Mouse (Mus musculus) T-cell, adult 2 months (primary cell): ENCODE results near the gene Gls2.

Experiments
- DNase-seq: peaks from one replicate; pipeline ENCODE4 v3.0.0; 2022; ENCODE audit warnings: low spot score

Gene Gls2

DNA sequence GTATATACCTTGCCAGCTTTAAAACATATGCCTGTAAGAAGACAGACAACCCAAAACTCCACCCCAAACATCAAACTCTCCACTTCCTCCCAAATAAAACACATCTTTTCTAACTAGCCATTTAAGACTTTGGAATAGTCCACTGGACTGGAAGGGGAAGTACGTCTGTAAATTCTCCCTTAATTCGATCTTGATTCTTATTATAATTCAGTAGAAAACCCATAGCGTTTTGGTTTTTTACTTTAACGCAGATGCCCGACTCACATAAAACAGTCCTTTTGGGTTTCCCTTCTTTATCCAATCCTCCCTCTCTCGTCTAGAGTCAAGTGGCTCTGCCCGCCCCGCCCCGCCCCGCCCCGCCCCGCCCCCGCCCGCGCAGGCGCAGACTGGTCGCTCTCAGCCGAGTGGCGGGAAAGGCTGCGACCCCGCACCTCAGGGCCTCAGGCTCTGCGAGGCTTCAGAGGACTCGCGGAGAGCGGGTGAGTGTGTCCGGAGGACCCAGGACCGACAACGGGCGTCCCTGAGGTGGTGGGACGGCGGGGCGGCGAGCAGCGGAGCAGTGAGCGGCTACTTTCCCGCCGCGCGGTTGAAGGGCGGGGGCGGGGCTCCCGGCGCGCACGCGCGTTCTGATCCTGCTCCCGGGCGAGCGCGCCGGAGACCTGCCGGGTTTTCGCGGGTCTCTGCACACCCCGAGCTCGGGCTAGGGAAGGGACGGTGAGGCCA, 37.6 kb downstream of the Gls2 start, which contains the start of gene Timeless:
Gene Timeless (plus strand): TSS at position 369 of the 723 bp plus-strand sequence.
- DNase-seq, result peak; percentile 86

DNA sequence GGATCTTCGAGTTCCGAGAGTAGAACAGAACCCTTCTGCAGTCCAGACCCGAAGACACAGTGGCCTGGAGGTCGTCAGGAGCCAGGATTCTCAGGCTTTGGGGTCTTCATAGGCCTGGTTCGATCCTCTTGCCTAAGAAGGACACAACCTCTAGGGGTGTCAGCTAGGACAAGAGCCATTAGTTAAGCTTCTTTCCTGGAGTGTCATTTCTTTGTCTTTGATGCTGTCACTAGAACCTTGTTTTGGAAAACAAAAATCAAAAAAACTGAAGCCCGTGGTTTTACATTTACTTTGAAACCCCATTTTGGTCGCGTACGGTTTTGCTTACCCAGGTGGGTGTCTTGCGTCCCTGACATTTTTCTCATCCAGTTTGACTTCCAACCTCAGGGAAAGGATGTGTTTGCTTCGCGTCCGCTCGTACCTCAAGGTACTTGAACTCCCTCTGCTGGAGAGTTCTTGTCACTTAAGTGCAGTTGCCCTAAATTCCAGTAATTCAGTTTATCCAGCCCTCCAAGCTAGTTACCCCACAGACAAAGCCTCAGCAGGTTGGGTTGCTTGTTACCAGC, 38.2 kb downstream of the Gls2 start:
- DNase-seq, result peak; percentile 68

DNA sequence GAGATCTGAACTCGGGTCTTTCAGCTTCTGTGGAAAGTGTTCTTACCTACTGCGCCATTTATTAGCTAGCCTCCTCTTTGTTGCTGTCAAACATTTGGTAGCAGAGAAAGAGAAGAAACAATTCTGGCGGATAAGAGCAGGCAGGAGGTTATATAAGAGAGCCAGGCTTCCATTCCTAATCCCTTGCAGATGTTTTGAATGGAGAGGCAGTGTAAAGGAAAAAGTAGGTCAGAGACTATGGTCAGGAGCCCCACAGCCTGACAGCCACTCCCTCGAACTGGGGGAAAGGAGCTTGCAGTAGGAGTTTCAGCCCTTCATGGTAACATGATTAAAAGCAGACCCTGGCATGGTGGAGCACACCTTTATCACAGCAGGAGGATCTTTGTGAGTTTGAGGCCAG, 42.1 kb downstream of the Gls2 start:
- DNase-seq, result no peak

DNA sequence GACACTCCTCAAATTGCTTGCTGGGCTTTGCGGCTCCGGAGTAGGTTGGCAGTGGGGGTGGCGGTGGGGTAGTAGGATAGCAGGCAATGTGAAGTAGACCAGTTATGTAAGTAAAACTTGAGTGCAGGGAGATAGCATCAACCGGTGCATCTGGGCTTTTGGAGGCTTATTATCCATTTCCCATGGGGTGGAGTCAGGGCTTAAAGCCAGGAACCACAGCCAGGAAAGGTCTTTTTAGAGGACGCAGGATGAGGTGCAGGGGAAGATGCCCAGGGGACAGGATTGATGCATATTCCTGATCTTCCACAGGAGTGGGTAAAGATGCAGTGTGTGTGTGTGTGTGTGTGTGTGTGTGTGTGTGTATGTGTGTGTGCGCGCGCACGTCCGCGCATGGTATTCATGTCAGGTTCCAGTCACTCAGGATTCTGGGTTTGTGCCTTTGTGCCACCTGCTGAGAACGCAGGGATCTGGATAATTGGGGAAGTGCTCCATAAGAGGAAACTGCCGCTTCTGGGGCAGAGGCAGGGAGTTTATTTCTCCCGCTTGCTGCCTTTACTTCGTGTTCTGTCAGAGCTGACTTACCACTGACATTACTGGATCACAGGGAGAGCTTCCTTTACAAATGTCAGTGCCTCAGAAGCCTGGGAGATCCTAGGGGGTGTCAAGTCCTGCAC, 43.7 kb downstream of the Gls2 start:
- DNase-seq, result no peak

DNA sequence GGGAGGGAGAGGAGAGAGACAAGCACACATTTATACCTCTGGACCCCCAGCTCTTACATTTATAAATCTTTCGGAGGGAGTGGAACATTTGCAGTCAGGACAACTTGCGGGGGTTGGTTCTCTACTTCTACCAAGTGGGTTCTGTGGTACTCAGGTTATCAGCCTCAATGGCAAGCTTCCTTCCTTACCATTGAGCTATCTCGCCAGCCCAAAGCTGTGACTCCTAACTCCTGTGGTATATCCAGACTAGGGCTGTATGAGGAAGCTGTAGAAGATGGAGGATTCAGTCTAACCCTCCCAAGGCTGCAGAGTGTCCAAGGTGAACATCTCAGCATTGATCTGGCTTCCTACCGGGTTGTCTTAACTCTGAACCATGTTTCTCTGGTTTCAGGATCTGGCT, 44.9 kb downstream of the Gls2 start:
- no peak for DNase-seq

DNA sequence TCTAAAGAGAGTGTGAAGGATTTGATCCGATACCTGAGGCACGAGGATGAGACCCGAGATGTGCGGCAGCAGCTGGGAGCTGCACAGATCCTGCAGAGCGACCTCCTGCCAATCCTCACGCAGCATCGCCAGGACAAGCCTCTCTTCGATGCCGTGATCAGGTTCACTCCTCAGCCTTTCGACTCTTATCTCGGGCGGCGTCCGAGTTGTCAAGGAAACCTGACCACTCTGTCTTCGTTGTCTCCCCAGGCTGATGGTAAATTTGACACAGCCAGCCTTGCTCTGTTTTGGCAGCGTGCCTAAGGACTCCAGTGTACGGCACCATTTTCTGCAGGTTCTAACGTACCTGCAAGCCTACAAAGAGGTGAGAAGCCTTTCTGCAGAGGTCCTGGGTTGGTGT, 45.9 kb downstream of the Gls2 start:
- DNase-seq, result no peak

- no peak for DNase-seq
These were observed 49.0 kb downstream of the Gls2 start for GRCm38 (mm10) chr10:128243252-128243651.

DNA sequence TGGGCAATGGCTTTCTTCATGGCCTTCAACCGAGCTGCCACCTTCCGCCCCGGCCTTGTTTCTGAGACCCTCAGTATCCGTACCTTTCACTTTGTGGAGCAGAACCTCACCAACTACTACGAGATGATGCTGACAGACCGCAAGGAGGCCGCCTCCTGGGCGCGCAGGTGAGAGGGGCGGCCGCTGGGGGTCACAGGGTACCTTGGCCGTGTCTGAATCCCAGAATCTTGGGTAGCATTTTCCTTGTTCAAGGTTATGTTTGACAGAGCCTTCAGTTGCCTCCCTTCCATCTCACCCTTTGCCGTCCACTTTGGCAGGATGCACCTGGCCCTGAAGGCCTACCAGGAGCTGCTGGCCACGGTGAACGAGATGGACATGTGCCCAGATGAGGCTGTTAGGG, 49.9 kb downstream of the Gls2 start:
- no peak for DNase-seq

DNA sequence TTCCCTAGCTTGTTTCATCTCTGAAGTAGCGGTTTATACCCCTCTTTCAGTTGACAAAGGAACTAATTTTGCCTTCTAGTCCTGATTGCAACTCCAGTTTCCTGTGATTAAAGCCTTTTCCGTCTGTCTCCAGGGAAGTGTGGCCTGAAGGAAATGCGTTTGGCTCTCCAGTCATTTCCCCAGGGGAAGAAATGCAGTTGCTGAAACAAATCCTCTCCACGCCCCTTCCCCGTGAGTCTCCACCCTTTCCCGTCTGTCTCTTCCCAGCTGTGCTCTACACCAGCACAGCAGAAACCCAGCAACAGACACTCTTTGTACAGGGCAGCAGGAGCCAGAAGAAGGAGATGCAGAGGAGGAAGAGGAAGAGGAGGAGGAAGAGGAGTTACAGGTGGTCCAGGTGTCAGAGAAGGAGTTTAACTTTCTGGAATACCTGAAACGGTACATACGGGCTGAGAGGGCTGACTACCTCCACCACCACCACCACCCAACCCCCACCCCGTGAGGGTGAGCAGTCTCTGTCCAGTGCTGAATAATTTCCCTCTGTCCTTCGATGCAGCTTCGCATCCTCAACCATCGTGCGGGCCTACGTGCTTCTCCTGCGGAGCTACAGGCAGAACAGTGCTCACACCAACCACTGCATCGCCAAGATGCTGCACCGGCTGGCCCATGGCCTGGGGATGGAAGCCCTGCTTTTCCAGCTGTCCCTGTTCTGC, 52.9 kb downstream of the Gls2 start:
- no peak for DNase-seq

DNA sequence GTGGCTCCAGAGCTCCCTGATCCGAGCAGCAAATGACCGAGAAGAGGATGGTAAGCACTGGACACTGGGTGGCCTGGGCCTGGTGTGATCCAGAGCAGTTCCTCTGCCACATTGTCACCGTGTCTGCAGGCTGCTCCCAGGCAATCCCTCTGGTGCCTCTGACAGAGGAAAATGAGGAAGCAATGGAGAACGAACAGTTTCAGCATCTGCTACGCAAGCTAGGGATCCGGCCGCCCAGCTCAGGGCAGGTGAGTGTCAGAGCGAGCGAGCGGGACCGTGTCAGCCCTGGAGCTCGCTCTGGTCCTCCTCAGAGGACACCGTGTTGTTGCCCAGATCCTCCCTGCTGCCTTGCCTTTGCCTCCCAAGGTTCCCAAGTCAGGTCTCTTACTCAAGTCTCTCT, 56.3 kb downstream of the Gls2 start:
- DNase-seq, result no peak

DNA sequence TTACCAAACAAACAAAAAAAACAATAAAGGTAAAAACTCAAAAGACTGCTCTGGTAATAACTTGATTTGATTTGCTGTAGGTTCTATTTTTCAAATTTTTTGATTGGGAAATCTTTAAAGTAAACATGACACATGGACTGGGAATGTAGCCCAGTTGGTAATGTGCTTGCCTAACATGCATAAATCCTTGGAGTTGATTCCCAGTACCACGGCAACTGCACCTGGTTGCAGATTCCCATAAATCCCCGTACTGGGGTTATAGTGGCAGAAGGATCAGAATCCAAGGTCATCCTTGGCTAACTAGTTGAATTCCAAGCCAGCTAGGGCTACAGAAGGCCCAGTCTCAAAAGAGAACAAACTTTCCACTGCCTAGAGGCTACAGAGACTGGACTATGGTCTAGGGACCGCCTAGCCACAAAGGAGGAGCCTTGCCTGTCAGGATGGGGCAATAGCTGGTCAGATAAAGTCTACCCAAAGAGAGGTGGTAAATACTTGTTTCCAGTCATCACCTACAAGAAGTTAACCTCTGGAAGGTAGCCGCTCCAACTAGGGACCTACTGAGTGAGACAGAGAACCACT, 59.5 kb downstream of the Gls2 start, which contains the start of gene Apon:
Gene Apon (plus strand): TSS at position 420 of the 579 bp plus-strand sequence.
- no peak for DNase-seq

DNA sequence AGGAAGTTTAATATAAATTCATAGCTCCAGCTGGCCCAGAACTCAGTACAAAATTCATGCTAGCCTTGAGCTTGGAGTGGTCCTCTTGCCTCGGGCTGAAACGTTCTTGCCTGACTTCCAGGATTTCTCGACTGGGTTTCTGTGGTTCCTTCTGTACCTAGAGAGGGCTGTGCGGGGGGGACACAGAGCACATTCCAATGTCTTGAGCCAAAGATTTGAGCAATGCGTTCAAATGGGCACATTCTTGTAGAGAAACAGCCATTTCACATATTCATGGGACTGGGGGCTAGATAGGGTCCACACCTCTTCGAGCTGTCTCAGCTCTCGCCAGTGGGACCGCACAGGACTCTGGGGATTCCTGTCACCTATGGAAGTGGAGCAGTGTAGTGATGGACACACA, 61.7 kb downstream of the Gls2 start:
- no peak for DNase-seq

DNA sequence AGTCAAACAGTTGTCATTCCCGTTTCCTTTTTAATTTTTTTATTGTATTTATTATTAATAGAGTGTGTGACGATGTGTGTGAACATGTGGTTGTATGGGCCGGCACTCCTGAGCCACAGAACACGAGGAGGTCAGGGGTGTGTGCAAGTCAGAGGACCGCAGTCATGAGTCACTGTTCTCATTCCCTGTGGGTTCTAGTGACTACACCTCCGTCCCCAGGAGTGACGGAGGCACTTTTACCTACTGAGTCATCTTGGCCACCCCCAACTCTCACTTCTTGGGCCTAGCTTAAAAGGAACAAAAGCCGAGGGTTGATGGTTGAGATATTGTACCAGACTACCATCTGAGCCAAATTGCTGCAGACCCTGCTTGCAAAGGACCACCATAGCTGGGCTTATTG, 62.1 kb downstream of the Gls2 start:
- DNase-seq, result no peak

GRCm38 (mm10) chr10:128258953-128259352, 64.7 kb downstream of the Gls2 start:
- no peak for DNase-seq
